Mouse (Mus musculus) natural killer cell, adult 2 months (primary cell): ENCODE measurements around the gene Fam120a.

Source experiments
- DNase-seq, 2 experiments: peaks; one replicate each; pipeline ENCODE4 v3.0.0; 2022; ENCODE audit warnings: low spot score in 2 of 2

The Fam120a gene

DNA sequence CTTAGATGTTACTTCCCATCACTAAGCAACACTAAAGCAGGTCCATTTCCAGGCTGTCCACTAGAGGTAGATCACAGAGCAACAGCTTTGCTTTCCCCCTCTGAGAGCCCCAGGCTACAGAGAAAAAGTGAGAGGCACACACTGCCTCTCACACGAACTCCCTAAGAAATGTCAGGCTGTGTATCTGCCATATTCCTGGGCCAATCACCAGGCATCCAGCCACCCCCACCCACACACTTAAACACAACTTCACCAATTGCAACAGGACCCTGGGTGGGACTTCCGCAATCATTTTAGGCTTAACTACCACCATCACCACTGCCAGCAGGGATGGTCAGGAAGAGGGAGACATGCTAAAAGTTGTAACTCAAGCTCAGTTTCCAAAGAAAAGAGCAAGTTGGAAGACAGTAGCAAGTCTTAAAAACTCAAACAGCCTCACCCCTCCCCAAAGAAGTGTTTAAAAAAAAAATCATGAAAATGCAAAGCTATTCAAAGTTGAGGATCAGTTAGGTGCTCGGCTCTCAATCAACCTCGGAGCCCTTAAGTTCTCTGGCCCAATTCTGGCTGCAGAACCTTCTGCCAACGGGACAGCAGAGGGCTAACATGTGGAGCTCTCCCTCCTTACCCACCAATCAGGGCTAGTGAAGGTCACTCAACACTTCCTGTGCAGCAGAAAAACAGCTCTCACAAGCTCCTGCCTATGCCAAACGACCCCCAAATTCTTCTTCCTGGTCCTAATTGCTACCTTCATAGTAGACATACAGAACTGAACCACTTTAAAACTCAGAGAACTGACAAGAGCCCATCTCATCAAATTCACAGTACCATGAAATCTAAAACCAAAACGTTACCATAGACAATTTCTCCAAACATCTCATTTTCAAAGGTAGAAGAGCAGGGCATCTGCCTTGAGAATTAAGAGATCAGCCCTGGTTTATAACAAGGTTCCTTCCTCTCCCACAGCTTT, 2.0 kb downstream of the Fam120a start:
- peak; percentile 44 to 52 for DNase-seq

DNA sequence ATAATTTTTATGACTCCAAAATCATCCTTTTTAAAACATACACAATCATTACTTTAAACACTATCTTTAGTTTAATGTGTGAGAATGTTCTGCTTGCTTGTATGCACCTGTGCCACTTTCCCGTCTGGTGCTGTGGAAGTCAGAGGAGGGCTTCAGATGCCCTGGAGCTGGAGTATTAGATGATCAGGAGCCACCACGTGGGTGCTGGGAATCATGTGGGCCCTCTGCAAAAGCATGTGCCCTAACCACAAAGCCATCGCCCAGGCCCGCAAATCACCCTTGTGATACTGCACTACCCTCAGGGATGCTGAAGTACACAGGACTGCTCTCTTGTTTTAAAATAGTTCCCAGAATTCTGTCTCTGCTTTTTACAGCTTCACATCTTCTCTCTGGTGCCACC, 3.0 kb downstream of the Fam120a start:
- DNase-seq: no peak

DNA sequence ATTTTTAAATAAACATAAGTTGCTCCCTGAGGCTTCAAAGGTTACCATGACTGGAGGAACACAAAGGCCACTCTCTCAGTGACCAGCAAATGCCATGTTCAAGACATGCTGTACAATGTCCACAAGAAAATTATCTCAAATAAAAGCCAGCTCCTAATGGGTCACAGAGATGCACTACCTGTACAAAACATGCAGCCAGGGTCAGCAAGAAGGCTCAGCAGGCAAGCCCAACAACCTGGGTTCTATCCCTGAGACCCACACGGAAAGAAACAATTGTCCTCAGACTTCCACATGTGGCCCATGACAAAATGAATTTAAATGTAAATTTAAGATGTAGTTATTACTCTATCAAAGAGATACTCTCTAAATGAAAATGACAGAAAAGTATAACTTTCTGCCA, 4.7 kb downstream of the Fam120a start:
- no peak for DNase-seq

DNA sequence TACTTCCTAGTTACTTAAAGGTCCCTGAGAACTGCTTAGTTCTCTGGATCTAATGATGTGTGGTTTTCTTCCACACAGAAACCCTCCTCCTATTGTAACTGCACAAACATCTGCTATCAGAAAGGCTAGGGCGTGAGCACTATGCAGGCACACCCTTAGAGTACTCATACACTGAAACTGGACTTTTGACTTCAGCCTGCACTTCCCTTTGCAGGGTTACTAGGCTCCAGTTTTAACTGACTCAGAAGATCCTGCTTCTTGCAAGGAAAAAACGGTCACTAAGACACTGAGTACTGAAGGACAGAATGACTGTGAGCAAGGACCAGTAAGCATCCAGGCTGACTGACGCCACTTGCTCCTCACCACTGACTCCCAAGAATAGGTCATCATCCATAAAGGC, 5.3 kb downstream of the Fam120a start:
- no peak for DNase-seq

GRCm38 (mm10) chr13:48958608-48959007, 9.2 kb downstream of the Fam120a start:
- no peak for DNase-seq

- no peak for DNase-seq
Observed at GRCm38 (mm10) chr13:48954825-48955224, 13.0 kb downstream of the Fam120a start.

DNA sequence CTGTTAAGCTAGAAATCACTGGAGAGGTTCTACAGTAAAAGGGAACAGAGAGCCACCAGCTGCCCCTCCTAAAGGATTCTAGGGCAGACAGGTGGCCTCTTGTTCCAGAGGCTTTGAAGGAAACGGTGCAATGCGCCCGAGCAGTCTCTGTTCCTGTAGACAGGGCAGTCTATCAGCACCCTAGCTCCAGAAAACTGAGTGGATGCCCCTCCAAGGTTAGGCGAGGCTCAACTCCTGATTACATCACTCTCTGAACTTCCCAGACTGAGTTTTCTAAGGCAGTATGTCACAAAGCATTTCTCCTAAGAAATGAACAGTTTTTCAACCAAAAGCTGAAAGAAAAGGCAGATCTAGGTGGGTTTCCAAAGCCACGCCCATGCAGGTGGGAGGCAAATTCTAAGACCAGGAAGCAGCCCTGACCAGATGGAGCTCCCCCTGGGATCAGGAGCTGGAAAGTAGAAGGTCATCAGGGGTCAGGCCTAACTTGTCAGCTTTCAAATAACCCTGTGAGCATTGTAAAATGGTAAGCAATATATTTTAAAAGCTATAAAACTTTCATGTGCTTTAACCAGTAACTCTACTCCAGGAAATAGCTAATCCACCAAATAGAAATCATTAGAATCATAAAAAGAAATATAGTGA, 17.1 kb downstream of the Fam120a start:
- no peak for DNase-seq

DNA sequence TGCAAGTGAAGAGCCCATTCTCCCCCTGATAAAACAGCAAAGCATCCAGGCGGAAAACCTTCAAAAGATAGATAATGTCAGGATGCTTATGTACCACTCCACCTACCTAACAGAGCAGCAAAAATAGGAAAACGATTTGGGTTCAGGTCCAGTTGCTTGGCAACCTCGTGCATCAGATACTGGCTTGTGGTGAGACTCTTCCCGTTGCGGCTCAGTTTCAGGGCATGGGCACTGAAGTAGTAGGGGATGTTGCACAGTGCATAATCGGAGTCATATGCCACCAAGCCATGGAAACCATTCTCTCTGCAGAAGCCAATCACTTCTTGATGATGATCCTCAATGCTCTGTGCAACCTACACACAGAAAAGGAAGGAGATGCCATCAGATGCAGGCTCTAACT, 18.9 kb downstream of the Fam120a start:
- no peak for DNase-seq

DNA sequence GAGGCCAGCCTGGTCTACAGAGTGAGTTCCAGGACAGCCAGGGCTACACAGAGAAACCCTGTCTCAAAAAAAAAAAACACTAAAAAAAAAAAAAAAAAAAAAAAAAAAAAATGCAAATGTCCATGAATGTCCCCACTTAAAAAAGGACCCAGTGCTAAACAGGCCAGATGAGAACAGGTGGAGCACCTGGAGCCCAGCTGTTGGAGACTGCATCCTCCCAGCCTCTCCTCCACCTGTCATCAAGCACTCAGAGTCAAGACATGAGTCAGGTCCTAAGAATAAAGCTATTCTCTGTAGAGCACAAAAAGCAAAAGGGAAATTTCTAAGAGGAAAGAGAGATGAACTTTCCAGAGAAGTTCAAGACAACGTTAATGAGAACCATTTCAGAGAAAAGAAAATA, 23.2 kb downstream of the Fam120a start:
- DNase-seq: no peak

GRCm38 (mm10) chr13:48942471-48942870, 25.3 kb downstream of the Fam120a start:
- no peak for DNase-seq

GRCm38 (mm10) chr13:48941773-48942172, 26.0 kb downstream of the Fam120a start:
- no peak for DNase-seq

DNA sequence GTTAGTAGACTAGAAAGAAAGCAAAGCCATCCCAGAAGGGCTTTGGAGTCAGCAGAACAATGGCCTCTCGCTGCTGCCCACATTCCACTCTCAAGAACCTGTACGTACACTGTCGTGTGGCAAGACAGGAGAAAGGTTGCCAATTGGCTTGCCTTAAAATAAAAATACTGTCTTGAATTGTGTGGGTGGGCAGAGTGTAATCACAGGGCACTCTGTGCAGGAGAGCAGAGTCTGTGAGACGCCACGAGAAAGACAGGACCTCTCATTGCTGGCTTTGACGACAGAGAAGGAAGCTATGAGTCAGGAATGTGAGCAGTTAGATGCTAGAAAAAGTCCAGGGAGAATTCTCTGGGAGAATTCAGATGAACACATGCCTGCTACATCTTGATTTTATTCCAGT, 33.2 kb downstream of the Fam120a start:
- DNase-seq: no peak

- no peak for DNase-seq
Observed at GRCm38 (mm10) chr13:48932692-48933091, 35.1 kb downstream of the Fam120a start.

GRCm38 (mm10) chr13:48931687-48932086, 36.1 kb downstream of the Fam120a start:
- no peak for DNase-seq

GRCm38 (mm10) chr13:48931232-48931631, 36.6 kb downstream of the Fam120a start:
- DNase-seq: no peak

DNA sequence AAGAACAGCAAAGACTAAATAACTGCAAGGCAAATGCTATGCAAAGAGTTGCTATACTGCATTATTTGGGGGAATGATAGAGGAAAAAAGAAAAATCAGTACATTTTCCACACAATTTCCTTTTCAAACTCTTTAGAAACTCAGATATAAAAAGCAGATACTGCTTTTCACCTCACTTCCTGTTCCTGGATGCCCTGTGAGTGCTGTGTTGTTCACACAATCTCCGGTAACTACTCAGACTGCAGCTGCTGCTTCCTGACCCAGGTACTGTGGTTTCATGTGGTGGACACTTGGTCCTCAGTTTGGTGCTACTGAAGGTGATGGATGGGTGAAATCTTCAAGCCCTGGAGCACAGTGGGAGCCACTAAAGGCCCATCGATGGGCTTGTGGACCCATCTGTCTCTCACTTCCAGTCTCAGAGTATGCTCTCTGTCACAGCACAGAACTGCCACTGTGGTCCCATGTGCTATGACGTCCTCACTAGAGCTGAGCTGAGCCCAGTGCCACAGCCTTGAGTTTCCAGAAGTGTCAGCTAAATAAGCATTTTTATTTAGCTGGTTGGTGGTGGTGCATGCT, 38.2 kb downstream of the Fam120a start:
- DNase-seq: peak; percentile 24 to 45

DNA sequence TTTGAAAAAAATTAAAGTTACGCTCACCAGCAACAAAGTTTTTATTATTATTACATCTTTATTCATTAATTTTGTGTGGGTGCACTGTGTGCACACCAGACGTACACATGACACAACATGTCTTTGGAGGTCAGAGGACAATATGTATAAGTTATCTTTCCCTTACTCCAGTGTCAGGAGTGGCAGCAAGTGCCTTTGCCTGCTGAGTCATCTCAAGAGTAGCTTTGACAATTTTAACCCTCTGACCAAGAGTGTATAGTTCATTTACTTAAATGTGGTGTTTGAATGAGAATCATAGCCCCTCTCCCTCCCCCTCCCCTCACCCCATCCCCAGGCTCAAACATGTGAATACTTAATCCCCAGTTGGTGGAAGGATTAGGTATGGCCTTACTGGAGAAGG, 40.2 kb downstream of the Fam120a start:
- DNase-seq: no peak

GRCm38 (mm10) chr13:48922712-48923111, 45.1 kb downstream of the Fam120a start:
- DNase-seq: no peak

- no peak for DNase-seq
Observed at GRCm38 (mm10) chr13:48921256-48921655, 46.6 kb downstream of the Fam120a start.

GRCm38 (mm10) chr13:48919756-48920415, 47.9 kb downstream of the Fam120a start:
- DNase-seq: no peak

- no peak for DNase-seq
Observed at GRCm38 (mm10) chr13:48917113-48917599, 50.7 kb downstream of the Fam120a start.

DNA sequence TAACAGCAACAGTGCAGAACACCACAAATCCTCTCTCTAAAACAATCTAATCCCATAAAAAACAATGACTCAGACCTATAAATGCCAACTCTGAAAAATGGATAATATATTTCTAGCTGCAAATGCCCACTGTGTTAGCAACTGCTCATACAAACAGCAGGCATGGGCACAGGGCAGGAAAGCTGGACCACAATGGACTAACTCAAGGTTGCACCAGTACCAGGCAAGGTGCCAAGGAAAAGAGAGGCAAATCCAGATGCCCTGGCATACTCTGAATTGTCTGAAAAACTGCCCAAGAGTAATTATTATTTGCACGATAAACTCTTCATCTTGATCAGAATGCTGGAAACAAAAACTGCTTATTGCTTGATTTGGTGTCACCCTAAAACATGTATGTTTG, 54.1 kb downstream of the Fam120a start:
- no peak for DNase-seq
